Mouse (Mus musculus): ENCODE measurements around the gene Pip5kl1. TPM values are rescaled to one million over a fixed set of nuclear protein-coding genes. Genes with fewer than 3 reads are reported as not detected.
A peak's percentile ranks its signal among the peaks of the same experiment; 100 is the strongest.

The Pip5kl1 gene
- total RNA-seq, 2 experiments from 2014 or later = not detected

GRCm38 (mm10) chr2:32582830-32583799 is 8.5 kb downstream of the Pip5kl1 start:
- DNase-seq (ENCODE audit: low spot score) = peak; percentile 87

GRCm38 (mm10) chr2:32585149-32585714 is 10.6 kb downstream of the Pip5kl1 start:
- DNase-seq (ENCODE audit: low spot score) = no peak

DNA sequence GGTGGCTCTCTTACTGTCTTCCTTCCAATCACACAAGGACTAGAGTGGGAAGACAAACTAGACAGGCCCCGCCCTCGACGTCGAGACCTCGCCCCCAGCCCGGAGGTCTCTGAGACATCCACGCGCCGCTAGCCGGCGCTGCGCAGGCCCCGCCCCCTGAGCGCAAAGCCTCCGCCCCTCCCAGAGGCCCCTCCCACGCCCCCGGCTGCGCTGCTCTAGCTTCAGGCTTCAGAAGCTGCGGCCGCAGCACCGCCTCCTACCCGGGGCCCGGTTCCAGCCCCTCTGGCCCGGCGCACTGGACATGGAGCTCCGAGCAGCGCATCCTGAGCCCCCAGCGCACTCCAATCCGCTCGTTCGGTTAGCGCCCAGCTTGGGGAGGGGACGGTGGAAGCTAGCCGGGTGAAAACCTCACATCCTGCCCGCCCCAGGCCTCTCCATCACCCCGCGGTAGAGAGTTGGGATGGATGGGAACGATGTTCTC is 12.3 kb downstream of the Pip5kl1 start, which contains the start of gene St6galnac4:
TSS of gene St6galnac4 (plus strand) at position 225 of the 481 bp plus-strand sequence.
- DNase-seq (ENCODE audit: low spot score) = peak; percentile 90

DNA sequence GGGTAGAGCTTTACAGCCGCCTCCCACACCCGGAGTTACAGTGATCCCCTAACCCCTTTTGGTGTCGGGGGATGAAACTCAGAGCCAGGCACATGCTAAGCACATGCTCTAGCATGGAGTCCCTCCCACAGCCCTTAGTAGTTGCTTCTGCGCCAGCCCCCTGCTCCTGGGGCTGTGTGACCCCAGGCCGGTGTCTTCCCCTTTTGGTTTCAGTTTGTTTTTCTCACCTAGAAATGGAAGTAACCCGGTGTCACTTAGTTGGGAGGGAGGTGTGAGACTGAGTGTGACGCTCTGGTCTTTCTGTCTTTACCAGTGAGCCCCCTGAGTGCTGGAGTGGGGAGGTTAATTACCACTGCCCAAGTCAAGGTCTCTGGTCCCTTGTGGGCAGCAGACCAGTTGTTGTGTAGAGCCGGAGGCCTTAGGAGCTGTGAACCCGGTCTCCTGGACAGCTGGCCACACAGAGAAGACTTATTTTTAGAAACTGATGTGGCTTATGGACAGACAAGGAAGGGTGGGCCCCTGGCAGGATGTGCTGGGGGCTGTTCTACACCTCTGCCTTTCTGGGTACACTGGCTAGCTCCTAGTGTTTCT is 13.2 kb downstream of the Pip5kl1 start:
- peak; percentile 56 for DNase-seq (ENCODE audit: low spot score)

GRCm38 (mm10) chr2:32589213-32589795 is 14.7 kb downstream of the Pip5kl1 start:
- DNase-seq (ENCODE audit: low spot score) = no peak

- peak; percentile 74 for DNase-seq (ENCODE audit: low spot score)
Measured at GRCm38 (mm10) chr2:32590224-32590623, 15.6 kb downstream of the Pip5kl1 start.

- no peak for DNase-seq (ENCODE audit: low spot score)
Measured at GRCm38 (mm10) chr2:32591249-32591648, 16.7 kb downstream of the Pip5kl1 start.

- no peak for DNase-seq (ENCODE audit: low spot score)
Measured at GRCm38 (mm10) chr2:32596725-32597124, 22.1 kb downstream of the Pip5kl1 start.

- DNase-seq (ENCODE audit: low spot score) = no peak
Measured at GRCm38 (mm10) chr2:32597248-32597647, 22.7 kb downstream of the Pip5kl1 start.

GRCm38 (mm10) chr2:32597699-32598098 is 23.1 kb downstream of the Pip5kl1 start:
- DNase-seq (ENCODE audit: low spot score) = no peak

GRCm38 (mm10) chr2:32598506-32598905 is 23.9 kb downstream of the Pip5kl1 start:
- DNase-seq (ENCODE audit: low spot score) = no peak

DNA sequence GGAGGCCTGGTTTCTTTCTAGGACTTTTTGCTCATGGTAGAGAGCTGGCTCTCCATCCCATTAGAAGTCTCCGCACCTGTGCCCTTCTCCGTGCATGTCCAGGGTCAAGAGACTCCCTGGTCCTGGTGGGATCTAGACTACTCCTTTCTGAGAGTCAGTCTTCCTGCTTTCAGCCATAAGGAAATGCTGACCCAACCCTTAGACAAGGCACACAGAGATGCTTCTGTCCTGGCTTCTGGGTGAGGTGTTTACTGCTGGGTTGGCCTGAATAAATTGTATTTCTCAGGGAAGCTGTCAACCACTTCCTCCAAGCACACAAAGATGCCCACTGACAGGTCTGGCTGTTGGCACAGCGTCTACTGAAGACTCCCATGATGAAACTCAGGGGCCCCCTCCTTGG is 24.8 kb downstream of the Pip5kl1 start, which contains the start of gene St6galnac6:
TSS of gene St6galnac6 (plus strand) at position 301 of the 400 bp plus-strand sequence.
- no peak for DNase-seq (ENCODE audit: low spot score)

GRCm38 (mm10) chr2:32601417-32602065 is 26.9 kb downstream of the Pip5kl1 start:
- DNase-seq (ENCODE audit: low spot score) = no peak

GRCm38 (mm10) chr2:32602600-32603054 is 28.0 kb downstream of the Pip5kl1 start:
- DNase-seq (ENCODE audit: low spot score) = peak; percentile 90

DNA sequence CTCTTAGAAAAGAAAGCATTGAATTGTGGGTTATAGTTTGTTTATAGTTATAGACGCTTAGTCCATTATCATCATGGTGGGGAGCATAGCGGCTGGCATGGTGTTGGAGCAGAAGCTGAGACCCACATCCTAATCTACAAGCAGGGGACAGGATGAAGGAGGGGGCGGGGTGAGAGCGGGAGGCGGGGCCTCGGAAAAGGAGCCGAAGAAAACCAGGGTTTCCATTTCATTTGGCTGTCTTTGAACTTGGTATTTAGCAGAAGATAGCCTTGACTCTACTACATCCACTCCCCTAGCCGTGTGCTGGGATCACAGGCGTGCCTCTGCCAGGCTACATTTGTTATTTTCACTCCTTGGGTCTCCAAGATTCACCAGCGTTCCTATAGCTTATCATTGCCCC is 30.0 kb downstream of the Pip5kl1 start:
- DNase-seq (ENCODE audit: low spot score) = no peak

DNA sequence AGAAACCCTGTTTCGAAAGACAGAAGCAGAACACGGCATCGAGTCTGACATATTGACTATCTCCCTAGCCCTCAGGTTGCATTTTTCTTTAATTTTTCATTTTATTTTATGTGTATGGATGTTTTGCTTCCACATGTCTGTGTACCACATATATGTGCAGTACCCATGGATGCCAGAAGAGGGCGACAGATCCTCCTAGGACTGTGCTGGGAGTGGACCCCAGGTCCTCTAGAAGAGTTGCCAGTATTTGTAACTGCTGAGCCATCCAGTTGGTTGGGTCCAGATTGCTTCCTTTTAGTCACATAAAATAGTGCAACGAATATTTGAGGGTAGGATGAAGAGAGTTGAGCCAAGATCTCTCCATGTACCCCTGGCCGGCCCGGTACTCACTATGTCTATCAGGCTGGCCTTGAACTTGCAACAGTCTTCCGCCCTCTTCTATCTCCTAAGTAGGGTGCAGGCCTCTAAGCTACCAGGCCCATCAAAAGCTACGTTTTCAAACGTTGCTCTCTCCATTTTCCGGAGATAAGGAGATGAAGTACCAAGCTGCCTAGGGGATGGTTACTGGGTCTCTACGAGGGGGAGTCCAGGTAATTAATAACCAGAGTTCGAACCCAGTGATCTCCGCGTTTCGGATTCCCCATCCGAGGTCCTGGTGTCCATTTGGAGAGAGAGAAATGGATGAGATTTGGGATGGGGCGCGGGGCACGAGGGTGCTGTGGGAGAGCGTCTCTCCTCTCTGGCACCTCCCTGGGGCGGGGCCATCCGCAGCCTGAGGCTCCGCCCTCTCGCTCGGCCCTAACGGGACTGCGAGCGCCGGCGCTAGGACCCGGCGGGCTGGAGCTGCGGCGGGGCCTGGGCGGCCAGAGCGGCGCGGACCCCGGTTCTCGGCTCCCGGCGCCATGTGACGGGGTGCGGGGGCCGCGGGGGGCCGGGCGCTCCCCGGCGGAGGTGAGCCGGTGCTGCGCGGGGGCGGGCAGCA is 31.9 kb downstream of the Pip5kl1 start:
- peak; percentile 87 for DNase-seq (ENCODE audit: low spot score)

DNA sequence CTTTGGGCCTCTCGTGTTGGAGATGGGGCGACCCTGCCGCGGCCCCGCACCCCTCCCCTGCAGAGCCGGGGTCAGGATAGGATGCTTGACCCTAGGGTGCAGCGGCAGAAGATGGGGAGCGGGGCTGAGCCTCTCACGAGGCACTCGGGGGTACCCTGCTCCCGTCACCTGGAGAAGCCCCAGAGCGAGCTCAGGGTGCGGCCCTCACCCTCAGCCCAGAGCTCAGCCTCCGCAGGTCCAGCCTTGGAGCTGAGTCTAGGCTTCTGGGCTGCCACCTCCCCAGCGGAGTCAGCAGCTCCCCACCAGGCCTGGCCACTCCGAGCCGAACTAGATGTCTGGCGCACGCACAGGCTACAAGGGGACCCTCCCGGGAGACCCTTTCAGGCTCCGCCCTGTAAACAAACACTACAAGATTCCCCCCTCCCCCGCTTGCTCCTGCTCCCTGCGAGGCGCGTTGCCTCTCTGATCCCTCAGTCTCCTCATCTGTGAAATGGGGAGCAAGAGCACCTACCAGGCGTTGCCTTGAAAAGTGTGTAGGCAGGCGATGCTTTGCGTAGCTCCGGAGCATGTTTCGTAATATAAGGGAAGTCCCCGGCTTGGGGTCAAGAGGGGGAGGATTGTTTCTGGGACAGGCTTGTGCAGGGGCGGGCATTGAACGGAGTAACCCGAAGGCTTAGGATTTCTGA is 32.8 kb downstream of the Pip5kl1 start:
- DNase-seq (ENCODE audit: low spot score) = no peak

DNA sequence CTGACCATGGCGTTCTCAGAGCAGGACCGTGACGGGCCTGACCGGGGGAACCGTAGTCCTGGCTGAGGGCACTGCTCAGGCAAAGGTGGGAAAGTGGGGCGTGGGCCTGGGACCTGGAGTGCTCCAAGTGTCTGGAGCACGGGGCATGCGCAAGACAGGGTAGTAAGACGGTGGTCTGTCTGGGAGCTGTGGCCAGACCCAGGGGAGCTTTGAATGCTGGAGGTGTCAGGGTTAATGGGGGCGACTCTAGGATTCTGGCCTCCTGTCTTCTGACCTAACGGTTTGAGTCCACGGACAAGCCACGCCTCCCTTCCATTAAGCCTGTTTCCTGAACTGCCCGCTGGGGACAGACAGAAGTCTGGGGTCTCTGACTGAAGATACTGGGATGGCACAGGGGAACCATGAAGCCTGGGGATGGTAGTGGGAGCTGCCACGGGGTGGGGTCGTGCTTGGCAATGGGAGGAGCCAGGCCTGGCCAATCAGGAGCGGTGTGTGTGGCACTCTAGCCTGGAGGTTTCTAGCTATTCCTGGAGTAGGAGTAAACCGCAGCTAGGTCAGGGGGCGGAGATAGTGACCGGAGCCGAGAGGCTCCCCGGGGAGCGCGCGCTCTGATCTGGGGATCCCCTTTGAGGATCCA is 33.7 kb downstream of the Pip5kl1 start:
- DNase-seq (ENCODE audit: low spot score) = peak; percentile 89

Data from gastrocnemius, adult 18-20 months (tissue).